Comparison of ENCODE assay signal across 8 mouse cellular contexts in genomic region chr1:167942037-167942470, GRCm38 (mm10).
DNase-seq lines count a peak whose midpoint lies in the region; ATAC-seq and TF ChIP-seq lines count a peak whose summit lies in the region.

No protein-coding gene starts in this region.

- H3K4me3 ChIP-seq in limb, embryonic 14.5 days (replicated peaks; ENCODE audit: low read length) = no peak overlapping the region
- no peak overlapping the region for H3K4me3 ChIP-seq in limb, embryonic 10.5 days
- no peak overlapping the region for H3K4me3 ChIP-seq in midbrain, embryonic 15.5 days

- DNase-seq in cerebellum, adult 8-10 months = peak; percentile 7
- DNase-seq in cerebellum, adult 11 months = no peak
- peak; percentile 71 for DNase-seq in limb, embryonic 14.5 days (ENCODE audit: low spot score)
- no peak for DNase-seq in limb, embryonic 10.5 days (ENCODE audit: low spot score)
- peak; percentile 34 for DNase-seq in embryo, embryonic 9.5 days (ENCODE audit: extremely low spot score)
- DNase-seq in left cerebral cortex, postnatal 36 days (ENCODE audit: low spot score in 2 of 2) = no peak

- no peaks in the 10 kb centered on the region for H3K36me3 ChIP-seq in limb, embryonic 14.5 days (ENCODE audit: control insufficient read depth, insufficient read depth, low read length)
- no peaks in the 10 kb centered on the region for H3K36me3 ChIP-seq in limb, embryonic 10.5 days
- H3K36me3 ChIP-seq in midbrain, embryonic 15.5 days (replicated peaks) = no peaks in the 10 kb centered on the region

- intact Hi-C loops in left cerebral cortex, postnatal 36 days (cut with DNase I) = loop anchor here (10.0 kb wide), 2 partner anchors 123 to 243 kb away; no protein-coding TSS in a partner anchor

- no peak overlapping the region for H3K4me2 ChIP-seq in limb, embryonic 14.5 days (replicated peaks; ENCODE audit: low read depth, low read length, severe bottlenecking)
- H3K4me2 ChIP-seq in midbrain, embryonic 15.5 days = peak overlapping the region; percentile 30

- no peaks in the 10 kb centered on the region for H3K27me3 ChIP-seq in limb, embryonic 14.5 days (ENCODE audit: control insufficient read depth, insufficient read depth, low read length)
- H3K27me3 ChIP-seq in limb, embryonic 10.5 days (ENCODE audit: low read depth, poor library complexity, severe bottlenecking) = no peaks in the 10 kb centered on the region
- H3K27me3 ChIP-seq in midbrain, embryonic 15.5 days (replicated peaks) = 0 out of 2 replicates have a peak, but pooled peaks cover 3% of the 10 kb centered on the region

- ATAC-seq in limb, embryonic 14.5 days (ENCODE audit: low FRiP score, low read depth) = no peak
- ATAC-seq in midbrain, embryonic 15.5 days (replicated peaks) = 0 out of 2 replicates have a peak, but pooled peaks have one; percentile 29
- no peak for ATAC-seq in megakaryocyte, adult 5-6 weeks (ENCODE audit: poor library complexity, severe bottlenecking)

- no peak overlapping the region for H3K27ac ChIP-seq in limb, embryonic 14.5 days (replicated peaks; ENCODE audit: low read depth, low read length)
- no peak overlapping the region for H3K27ac ChIP-seq in limb, embryonic 10.5 days
- H3K27ac ChIP-seq in midbrain, embryonic 15.5 days = 0 out of 2 replicates have a peak overlapping the region, but pooled peaks have one; percentile 51

- no peak for TF ChIP-seq POLR2A in limb, embryonic 14.5 days (IDR thresholded peaks at IDR 0.05; ENCODE audit: borderline replicate concordance, extremely low read depth, insufficient read depth, insufficient read length)

- 46% methylated on average over 8 of the region's 8 CpGs for WGBS in limb, embryonic 14.5 days
- whole genome bisulfite sequencing in limb, embryonic 10.5 days = 49% methylated on average over 8 of the region's 8 CpGs
- 27% methylated on average over 8 of the region's 8 CpGs for WGBS in midbrain, embryonic 15.5 days

- H3K9ac ChIP-seq in limb, embryonic 14.5 days (ENCODE audit: low read depth, low read length, severe bottlenecking) = no peak overlapping the region
- no peak overlapping the region for H3K9ac ChIP-seq in midbrain, embryonic 15.5 days

- H3K4me1 ChIP-seq in limb, embryonic 14.5 days (ENCODE audit: control insufficient read depth, insufficient read depth, low read length) = no peaks in the 10 kb centered on the region
- no peaks in the 10 kb centered on the region for H3K4me1 ChIP-seq in limb, embryonic 10.5 days
- H3K4me1 ChIP-seq in midbrain, embryonic 15.5 days = peaks cover 7% of the 10 kb centered on the region; the same call in 1 of the 2 replicates

- no peaks in the 10 kb centered on the region for H3K9me3 ChIP-seq in limb, embryonic 14.5 days (ENCODE audit: control insufficient read depth, low read length)
- H3K9me3 ChIP-seq in limb, embryonic 10.5 days (replicated peaks) = no peaks in the 10 kb centered on the region
- no peaks in the 10 kb centered on the region for H3K9me3 ChIP-seq in midbrain, embryonic 15.5 days

Comparison
In these comparisons a context has a peak if more than half of its experiments do, and no peak if none do; other contexts are left out.
1. DNase-seq: peak in cerebellum, adult 8-10 months (single experiment), limb, embryonic 14.5 days (single experiment) and embryo, embryonic 9.5 days (single experiment); none in cerebellum, adult 11 months (single experiment), limb, embryonic 10.5 days (single experiment) and left cerebral cortex, postnatal 36 days (0 of 2).